ENCODE assay signal across 20 mouse cellular contexts in genomic region chr11:76824238-76824884, GRCm38 (mm10). TPM values are rescaled to one million over a fixed set of nuclear protein-coding genes. Genes with fewer than 3 reads are reported as not detected.
A peak's percentile ranks its signal among the peaks of the same experiment; 100 is the strongest.
DNase-seq lines count a peak whose midpoint lies in the region; ATAC-seq and TF ChIP-seq lines count a peak whose summit lies in the region.
"Had no signal": no experiment of that assay in that cellular context is flagged by ENCODE, and none has a peak within 500 bp of the region (broad histone marks: within the 10 kb centered on the region; RNA-seq: fewer than 3 reads in every experiment).

No protein-coding gene starts in this region.

- H3K27ac ChIP-seq in forebrain, embryonic 13.5 days = 0 out of 2 replicates have a peak overlapping the region, but pooled peaks have one; percentile 12
- no peak overlapping the region for H3K27ac ChIP-seq in forebrain, embryonic 11.5 days (ENCODE audit: low read depth, low read length)
- peak overlapping the region; percentile 72; the same call in 1 of the 2 replicates for H3K27ac ChIP-seq in gastrocnemius, adult 2 months
- H3K27ac ChIP-seq in intestine, postnatal 0 days (ENCODE audit: low read depth, low read length) = no peak overlapping the region
- H3K27ac ChIP-seq in stomach, embryonic 15.5 days = peak overlapping the region; percentile 64; the same call in 1 of the 2 replicates
- H3K27ac ChIP-seq: embryonic facial prominence, embryonic 10.5 days; heart, embryonic 10.5 days; hindbrain, embryonic 12.5 days; hindbrain, postnatal 0 days had no signal

- WGBS in forebrain, embryonic 13.5 days = 88% methylated on average over 7 of the region's 7 CpGs
- WGBS in forebrain, embryonic 11.5 days = 82% methylated on average over 7 of the region's 7 CpGs
- WGBS in intestine, postnatal 0 days = 44% methylated on average over 7 of the region's 7 CpGs
- 60% methylated on average over 7 of the region's 7 CpGs for WGBS in stomach, embryonic 15.5 days

- intact Hi-C loops in gastrocnemius, adult 2 months (cut with DNase I) = no loop called here

- no peak overlapping the region for H3K4me3 ChIP-seq in forebrain, embryonic 13.5 days
- no peak overlapping the region for H3K4me3 ChIP-seq in forebrain, embryonic 11.5 days (ENCODE audit: low read depth, low read length)
- no peak overlapping the region for H3K4me3 ChIP-seq in gastrocnemius, adult 2 months
- no peak overlapping the region for H3K4me3 ChIP-seq in intestine, postnatal 0 days (ENCODE audit: low read depth, low read length)
- no peak overlapping the region for H3K4me3 ChIP-seq in stomach, embryonic 15.5 days (replicated peaks)
- H3K4me3 ChIP-seq: embryonic facial prominence, embryonic 10.5 days; heart, embryonic 10.5 days; hindbrain, embryonic 12.5 days had no signal

- no peaks in the 10 kb centered on the region for H3K9me3 ChIP-seq in forebrain, embryonic 13.5 days (replicated peaks)
- no peaks in the 10 kb centered on the region for H3K9me3 ChIP-seq in forebrain, embryonic 11.5 days (ENCODE audit: control insufficient read depth, low read length)
- no peaks in the 10 kb centered on the region for H3K9me3 ChIP-seq in intestine, postnatal 0 days (ENCODE audit: control insufficient read depth)
- H3K9me3 ChIP-seq in stomach, embryonic 15.5 days = no peaks in the 10 kb centered on the region
- H3K9me3 ChIP-seq: embryonic facial prominence, embryonic 10.5 days; heart, embryonic 10.5 days; hindbrain, embryonic 12.5 days had no signal

- TF ChIP-seq CTCF in gastrocnemius, adult 2 months (IDR thresholded peaks at IDR 0.05) = no peak
- no peak for TF ChIP-seq CTCF in intestine, postnatal 0 days (IDR thresholded peaks at IDR 0.05; ENCODE audit: low read depth)

- no peak for ATAC-seq in forebrain, embryonic 13.5 days
- no peak for ATAC-seq in forebrain, embryonic 11.5 days (replicated peaks; ENCODE audit: low FRiP score)
- ATAC-seq in intestine, postnatal 0 days = peak; percentile 76
- peak; percentile 82 for ATAC-seq in stomach, embryonic 15.5 days (ENCODE audit: insufficient read depth, low FRiP score, low read depth)
- ATAC-seq: activated CD4-positive, CD25-positive, alpha-beta regulatory T cell, adult 4 months; hindbrain, postnatal 0 days; Patski had no signal

- no peaks in the 10 kb centered on the region for H3K36me3 ChIP-seq in forebrain, embryonic 13.5 days (ENCODE audit: poor library complexity, severe bottlenecking)
- H3K36me3 ChIP-seq in forebrain, embryonic 11.5 days (ENCODE audit: control insufficient read depth, insufficient read depth, low read length) = no peaks in the 10 kb centered on the region
- H3K36me3 ChIP-seq in intestine, postnatal 0 days (ENCODE audit: control insufficient read depth, insufficient read depth) = no peaks in the 10 kb centered on the region
- H3K36me3 ChIP-seq in stomach, embryonic 15.5 days = no peaks in the 10 kb centered on the region
- H3K36me3 ChIP-seq: embryonic facial prominence, embryonic 10.5 days; heart, embryonic 10.5 days; hindbrain, embryonic 12.5 days had no signal

- H3K4me2 ChIP-seq in forebrain, embryonic 13.5 days = no peak overlapping the region
- no peak overlapping the region for H3K4me2 ChIP-seq in forebrain, embryonic 11.5 days (ENCODE audit: low read depth, low read length, severe bottlenecking)
- no peak overlapping the region for H3K4me2 ChIP-seq in intestine, postnatal 0 days (replicated peaks; ENCODE audit: low read depth)
- no peak overlapping the region for H3K4me2 ChIP-seq in stomach, embryonic 15.5 days
- H3K4me2 ChIP-seq: hindbrain, embryonic 12.5 days had no signal

- H3K4me1 ChIP-seq in forebrain, embryonic 13.5 days = no peaks in the 10 kb centered on the region
- H3K4me1 ChIP-seq in forebrain, embryonic 11.5 days (replicated peaks; ENCODE audit: control insufficient read depth, insufficient read depth, low read length) = no peaks in the 10 kb centered on the region
- 0 out of 2 replicates have a peak, but pooled peaks cover 2% of the 10 kb centered on the region for H3K4me1 ChIP-seq in intestine, postnatal 0 days (replicated peaks; ENCODE audit: control insufficient read depth, insufficient read depth, low read length)
- peaks cover 10% of the 10 kb centered on the region; the same call in 1 of the 2 replicates for H3K4me1 ChIP-seq in stomach, embryonic 15.5 days
- H3K4me1 ChIP-seq: hindbrain, embryonic 12.5 days had no signal

- no peak overlapping the region for H3K9ac ChIP-seq in forebrain, embryonic 13.5 days
- no peak overlapping the region for H3K9ac ChIP-seq in forebrain, embryonic 11.5 days (ENCODE audit: low read length)
- no peak overlapping the region for H3K9ac ChIP-seq in intestine, postnatal 0 days (ENCODE audit: low read depth, low read length)
- H3K9ac ChIP-seq in stomach, embryonic 15.5 days = no peak overlapping the region
- H3K9ac ChIP-seq: hindbrain, embryonic 12.5 days had no signal

- DNase-seq in forebrain, embryonic 11.5 days (ENCODE audit: low spot score) = no peak
- no peak for DNase-seq in gastrocnemius, adult 2 months
- DNase-seq in gastrocnemius, adult 8-10 months (ENCODE audit: low spot score in 2 of 2) = no peak
- DNase-seq in heart, adult 11 months = no peak
- DNase-seq in liver = no peak
- DNase-seq: adrenal gland, postnatal 14 days; cerebellum, postnatal 10 days; gastrocnemius, postnatal 36 days; heart, adult 18-20 months; heart, postnatal 10 days; heart, postnatal 4 days had no signal

- no peaks in the 10 kb centered on the region for H3K27me3 ChIP-seq in forebrain, embryonic 13.5 days
- no peaks in the 10 kb centered on the region for H3K27me3 ChIP-seq in forebrain, embryonic 11.5 days (ENCODE audit: control insufficient read depth, insufficient read depth, low read length)
- H3K27me3 ChIP-seq in intestine, postnatal 0 days (replicated peaks; ENCODE audit: control insufficient read depth, insufficient read depth, low read length) = no peaks in the 10 kb centered on the region
- no peaks in the 10 kb centered on the region for H3K27me3 ChIP-seq in stomach, embryonic 15.5 days (replicated peaks)
- H3K27me3 ChIP-seq: hindbrain, embryonic 12.5 days; Patski had no signal

RNA-seq across cellular contexts. Expression of gene Cpd, which starts 22.5 kb away (rescaled TPM):
- polyA plus RNA-seq in forebrain, embryonic 13.5 days (2015; fragmentation: Nextera tagmentation; extraction: Ambion mirVana) = 5.1 and 5.2 TPM in 2 replicates
- polyA plus RNA-seq in forebrain, embryonic 11.5 days (2014; fragmentation: Nextera tagmentation; extraction: Ambion mirVana) = 14.3 and 15.6 TPM in 2 replicates
- 10 to 100 TPM; 25.7 to 30.5 TPM for total RNA-seq in gastrocnemius, adult 2 months (2021)
- 10 to 100 TPM; 26.9 to 31.3 (median 28.8) TPM for total RNA-seq in gastrocnemius, adult 8-10 months (2022)
- 10.1 and 11.0 TPM in 2 replicates for polyA plus RNA-seq in intestine, postnatal 0 days (2015; fragmentation: Nextera tagmentation; extraction: Ambion mirVana)
- polyA plus RNA-seq in stomach, embryonic 15.5 days (2015; fragmentation: Nextera tagmentation; extraction: Ambion mirVana) = 12.5 and 13.3 TPM in 2 replicates

Comparison
In these comparisons a context has a peak if more than half of its experiments do, and no peak if none do; other contexts are left out.
1. H3K27ac ChIP-seq: peak in forebrain, embryonic 13.5 days (single experiment), gastrocnemius, adult 2 months (single experiment) and stomach, embryonic 15.5 days (single experiment); none in forebrain, embryonic 11.5 days (single experiment) and intestine, postnatal 0 days (single experiment).
2. ATAC-seq: peak in intestine, postnatal 0 days (single experiment) and stomach, embryonic 15.5 days (single experiment); none in forebrain, embryonic 13.5 days (single experiment) and forebrain, embryonic 11.5 days (single experiment).